Mouse (Mus musculus) forebrain, postnatal 0 days (tissue): ENCODE data around the gene Cdsn. TPM values are rescaled to one million over a fixed set of nuclear protein-coding genes. Genes with fewer than 3 reads are reported as not detected.
A peak's percentile ranks its signal among the peaks of the same experiment; 100 is the strongest.

Source experiments
- ATAC-seq: fragments of 200-750 bp; cut with Nextera tagmentation; 2 replicates; pipeline ENCODE4 v1.8.0; 2017; ENCODE audit warnings: mild to moderate bottlenecking, moderate library complexity
- DNase-seq: peaks from one replicate; pipeline ENCODE4 v3.0.0-alpha.2; 2015
- H3K27ac ChIP-seq: fragments of 300-500 bp; sonication (generic); 2 replicates; pipeline ENCODE4 v1.5.1; 2014; ENCODE audit warnings: low read depth, mild to moderate bottlenecking, antibody characterized with exemption, low read length, moderate library complexity, mixed read lengths
- H3K27me3 ChIP-seq: fragments of 300-500 bp; sonication (generic); 2 replicates; pipeline ENCODE4 v1.6.1; 2014; ENCODE audit warnings: mild to moderate bottlenecking, low read length, mixed read lengths; ENCODE audit not compliant: insufficient read depth
- H3K36me3 ChIP-seq: fragments of 300-500 bp; sonication (generic); 2 replicates; pipeline ENCODE4 v1.6.1; 2014; ENCODE audit warnings: mild to moderate bottlenecking, moderate library complexity; ENCODE audit not compliant: insufficient read depth
- H3K4me1 ChIP-seq: fragments of 300-500 bp; sonication (generic); 2 replicates; pipeline ENCODE4 v1.6.1; 2014; ENCODE audit warnings: antibody characterized with exemption; ENCODE audit not compliant: insufficient read depth
- H3K4me2 ChIP-seq: fragments of 300-500 bp; sonication (generic); 2 replicates; pipeline ENCODE4 v1.6.1; 2014; ENCODE audit warnings: low read depth, mild to moderate bottlenecking, moderate library complexity
- H3K4me3 ChIP-seq: fragments of 300-500 bp; sonication (generic); 2 replicates; pipeline ENCODE4 v1.5.1; 2014; ENCODE audit warnings: low read depth, low read length, mixed read lengths
- H3K9ac ChIP-seq: fragments of 300-500 bp; sonication (generic); 2 replicates; pipeline ENCODE4 v1.6.1; 2014; ENCODE audit warnings: mild to moderate bottlenecking
- H3K9me3 ChIP-seq: fragments of 300-500 bp; sonication (generic); 2 replicates; pipeline ENCODE4 v1.6.1; 2016; ENCODE audit warnings: low read length
- CTCF ChIP-seq: sonication (generic); IDR thresholded peaks from 2 replicates; pipeline ENCODE4 v1.5.1; 2016; ENCODE audit warnings: antibody characterized with exemption, control low read depth, low read depth
- WGBS: fragments of 180-500 bp; shearing (Covaris S2); extraction: QIAGEN DNeasy Blood & Tissue Kit; methylation state at CpG from one replicate; pipeline ENCODE4 v1.1.7; 2014; 5-methylcytosine and 5-hydroxymethylcytosine counted together
- polyA plus RNA-seq: library from polyadenylated mRNA; unstranded; fragments of >200 nt; fragmentation: Nextera tagmentation; extraction: Ambion mirVana; gene quantifications from 2 replicates; pipeline ENCODE4 v1.2.1, GENCODE M21; 2015
- total RNA-seq: library from RNA; depleted of rRNA; stranded (reverse); fragments of >200 nt; gene quantifications from 2 replicates; pipeline ENCODE4 v1.2.3, GENCODE M21; 2014

Gene Cdsn
- total and polyA plus RNA-seq, 2 experiments from 2014 or later: 0.18 to 0.43 TPM

- H3K4me3 ChIP-seq: peak overlapping the region; percentile 53
- ATAC-seq: peak; percentile 50
- peak overlapping the region; percentile 88 for H3K4me2 ChIP-seq
- 5% methylated on average over 25 of the region's 25 CpGs for WGBS
- no peak overlapping the region for H3K27ac ChIP-seq
- H3K9me3 ChIP-seq: no peaks in the 10 kb centered on the region
- TF ChIP-seq CTCF: no peak
- DNase-seq: peak; percentile 58
- H3K9ac ChIP-seq: peak overlapping the region; percentile 55
- H3K36me3 ChIP-seq: no peaks in the 10 kb centered on the region
- no peaks in the 10 kb centered on the region for H3K27me3 ChIP-seq
- H3K4me1 ChIP-seq: no peaks in the 10 kb centered on the region; the same call in 1 of the 2 replicates
Measured at GRCm38 (mm10) chr17:35515911-35516640, 35.9 kb upstream of the Cdsn start.

- H3K4me3 ChIP-seq: peak within 1 kb of the TSS; percentile 53
- ATAC-seq (peak; percentile 95), DNase-seq (peak; percentile 96)
- H3K4me2 ChIP-seq: peak within 1 kb of the TSS; percentile 88
- H3K9me3 ChIP-seq: no peaks in the 10 kb centered on the region
- peak within 1 kb of the TSS; percentile 55 for H3K9ac ChIP-seq
- 3% methylated on average over 66 of the region's 67 CpGs for WGBS
- H3K27me3 ChIP-seq: no peaks in the 10 kb centered on the region
- H3K36me3 ChIP-seq: no peaks in the 10 kb centered on the region
- H3K27ac ChIP-seq: no peak within 1 kb of the TSS
- no peaks in the 10 kb centered on the region; the same call in 1 of the 2 replicates for H3K4me1 ChIP-seq
- peak; percentile 32; the same call in 1 of the 2 replicates for TF ChIP-seq CTCF
Measured at GRCm38 (mm10) chr17:35516652-35517500, 35.1 kb upstream of the Cdsn start, which contains the start of the genes Tcf19 and Cchcr1. Tcf19 (minus strand) TSS chr17:35516824. Cchcr1 (plus strand) TSS chr17:35517100.

DNA sequence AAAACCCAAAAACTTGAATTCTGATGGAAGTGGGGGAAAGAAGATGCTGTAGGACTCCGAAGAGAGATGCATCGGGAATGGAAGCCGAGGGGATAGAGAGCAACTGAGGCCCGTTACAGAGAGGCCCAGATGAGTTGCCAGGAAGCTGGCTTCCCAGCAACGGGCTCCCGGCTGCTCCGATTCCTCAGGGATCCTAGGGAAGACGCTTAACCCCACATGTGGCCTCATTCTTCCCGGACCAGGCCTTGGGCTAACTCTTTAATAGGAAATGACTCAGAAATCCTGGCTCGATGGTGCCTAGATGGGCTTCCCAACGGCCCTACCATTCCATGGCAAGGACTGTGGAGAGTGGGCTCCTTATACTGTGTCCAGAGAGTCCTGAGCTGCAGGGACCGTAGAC lies 34.4 kb upstream of the Cdsn start:
- peak overlapping the region; percentile 37 for H3K9ac ChIP-seq
- H3K4me3 ChIP-seq: peak overlapping the region; percentile 53
- H3K27me3 ChIP-seq: no peaks in the 10 kb centered on the region
- DNase-seq (no peak), ATAC-seq (no peak)
- H3K4me2 ChIP-seq: peak overlapping the region; percentile 88
- no peaks in the 10 kb centered on the region for H3K36me3 ChIP-seq
- H3K27ac ChIP-seq: no peak overlapping the region
- 8% methylated on average over 12 of the region's 12 CpGs for WGBS
- H3K4me1 ChIP-seq: no peaks in the 10 kb centered on the region; the same call in 1 of the 2 replicates
- H3K9me3 ChIP-seq: no peaks in the 10 kb centered on the region
- TF ChIP-seq CTCF: no peak

GRCm38 (mm10) chr17:35524354-35524753 lies 27.6 kb upstream of the Cdsn start:
- Histone ChIP-seq H3K27ac (no peak overlapping the region), H3K4me2 (no peak overlapping the region), H3K4me3 (no peak overlapping the region), H3K9me3 (no peaks in the 10 kb centered on the region), H3K27me3 (no peaks in the 10 kb centered on the region), H3K4me1 (no peaks in the 10 kb centered on the region), H3K9ac (no peak overlapping the region), H3K36me3 (no peaks in the 10 kb centered on the region)
- DNase-seq: no peak
- no peak for ATAC-seq
- WGBS: 83% methylated on average over 9 of the region's 9 CpGs
- no peak for TF ChIP-seq CTCF

- 87% methylated on average over 8 of the region's 8 CpGs for WGBS
- DNase-seq: no peak
- H3K4me3 ChIP-seq: no peak overlapping the region
- H3K36me3 ChIP-seq: no peaks in the 10 kb centered on the region
- no peaks in the 10 kb centered on the region for H3K27me3 ChIP-seq
- no peak for ATAC-seq
- no peak overlapping the region for H3K27ac ChIP-seq
- H3K4me1 ChIP-seq: no peaks in the 10 kb centered on the region
- no peak overlapping the region for H3K4me2 ChIP-seq
- no peaks in the 10 kb centered on the region for H3K9me3 ChIP-seq
- TF ChIP-seq CTCF: no peak
- H3K9ac ChIP-seq: no peak overlapping the region
Measured at GRCm38 (mm10) chr17:35526644-35527043, 25.3 kb upstream of the Cdsn start.

DNA sequence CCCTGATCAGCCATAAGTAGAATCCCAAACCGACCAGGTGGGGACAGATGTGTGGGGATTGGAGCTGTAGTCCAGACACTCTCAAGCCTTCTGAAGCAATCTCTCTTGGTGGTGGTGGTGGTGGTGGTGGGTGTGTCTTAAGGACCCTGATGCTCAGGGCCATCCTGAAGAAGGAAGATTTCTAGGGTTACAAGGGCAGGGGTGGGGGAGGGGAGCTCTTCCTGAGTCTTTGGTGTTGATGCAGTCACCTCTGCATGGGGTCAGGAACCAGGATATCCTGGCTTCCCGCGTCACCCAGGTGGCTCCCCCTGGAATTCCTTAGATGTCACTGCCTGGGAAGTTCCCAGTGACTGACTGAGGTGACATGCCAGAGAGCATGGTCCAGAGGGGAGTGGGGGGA lies 19.6 kb upstream of the Cdsn start:
- no peaks in the 10 kb centered on the region for H3K4me1 ChIP-seq
- H3K27me3 ChIP-seq: no peaks in the 10 kb centered on the region
- no peaks in the 10 kb centered on the region for H3K36me3 ChIP-seq
- no peak for TF ChIP-seq CTCF
- ATAC-seq (no peak), DNase-seq (no peak)
- H3K9ac ChIP-seq: no peak overlapping the region
- H3K27ac ChIP-seq: no peak overlapping the region
- WGBS: 25% methylated on average over 3 of the region's 3 CpGs
- no peak overlapping the region for H3K4me2 ChIP-seq
- no peak overlapping the region for H3K4me3 ChIP-seq
- no peaks in the 10 kb centered on the region for H3K9me3 ChIP-seq

- TF ChIP-seq CTCF: no peak
- Histone ChIP-seq H3K36me3 (no peaks in the 10 kb centered on the region), H3K4me2 (no peak within 1 kb of the TSS), H3K4me3 (no peak within 1 kb of the TSS), H3K4me1 (no peaks in the 10 kb centered on the region), H3K27me3 (no peaks in the 10 kb centered on the region), H3K9ac (no peak within 1 kb of the TSS), H3K9me3 (no peaks in the 10 kb centered on the region), H3K27ac (no peak within 1 kb of the TSS)
- DNase-seq (no peak), ATAC-seq (no peak)
- 61% methylated on average over 7 of the region's 7 CpGs for WGBS
Measured at GRCm38 (mm10) chr17:35532901-35533300, 19.0 kb upstream of the Cdsn start, which contains the start of gene Psors1c2. Psors1c2 (plus strand) TSS chr17:35533201.
